Mouse (Mus musculus) lung, postnatal 14 days (tissue): Measurements from ENCODE around the gene Cdk17.
"Not testable (repeated sequence)": the region's sequence is repeated elsewhere in the genome, so short reads cannot be mapped to it uniquely, and the experiment has no call there.

Experiments used
- DNase-seq: peaks from one replicate; pipeline ENCODE4 v3.0.0; 2021

Gene Cdk17

DNA sequence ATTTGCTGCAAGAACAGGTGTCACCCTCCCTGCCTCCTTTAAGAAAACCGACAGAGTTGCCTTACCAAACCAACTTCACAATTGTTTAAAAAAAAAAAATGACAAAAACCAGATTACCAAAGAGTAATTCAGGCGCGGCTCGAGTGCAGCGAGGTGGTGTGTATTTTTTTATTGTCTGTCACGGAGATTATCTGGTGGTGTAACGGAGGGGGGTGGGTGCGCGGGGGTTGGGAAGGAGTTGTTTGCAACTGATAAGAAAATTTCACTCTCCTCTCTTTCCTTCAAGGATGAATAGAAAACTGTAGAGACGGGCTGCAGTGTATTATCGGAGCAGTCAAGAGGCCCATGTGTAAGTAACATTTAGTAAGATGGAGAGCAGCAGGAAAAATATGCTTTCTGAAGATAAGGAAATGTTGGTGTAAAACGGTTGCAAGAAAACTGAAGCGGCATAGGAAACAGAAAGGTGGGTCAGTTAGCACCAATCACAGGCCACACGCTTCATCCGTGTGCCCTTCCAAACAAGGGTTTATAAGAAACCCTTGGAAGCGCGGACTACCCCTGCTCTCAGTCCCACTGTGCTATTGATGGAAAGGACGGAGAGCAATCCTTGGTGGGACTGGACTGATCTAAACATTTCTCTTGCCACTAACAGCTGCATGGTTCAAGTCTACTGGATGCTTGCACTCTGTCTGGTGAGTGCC, 17.2 kb upstream of the Cdk17 start:
- no peak for DNase-seq

DNA sequence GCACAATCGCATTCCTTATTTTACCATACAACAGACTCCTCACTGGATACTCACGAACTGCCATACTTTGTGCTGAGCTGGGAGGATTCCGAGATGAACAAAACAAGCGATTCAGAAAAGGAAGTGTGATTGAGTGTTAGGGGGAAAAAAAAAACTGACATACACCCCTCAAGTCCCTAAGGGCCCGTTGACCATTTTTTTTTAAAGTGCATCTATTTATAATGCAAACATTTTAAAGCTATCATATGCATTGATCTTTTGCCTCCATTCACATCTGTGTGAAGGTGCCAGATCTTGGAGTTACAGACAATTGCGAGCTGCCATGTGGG, 16.7 kb upstream of the Cdk17 start:
- DNase-seq, result no peak

DNA sequence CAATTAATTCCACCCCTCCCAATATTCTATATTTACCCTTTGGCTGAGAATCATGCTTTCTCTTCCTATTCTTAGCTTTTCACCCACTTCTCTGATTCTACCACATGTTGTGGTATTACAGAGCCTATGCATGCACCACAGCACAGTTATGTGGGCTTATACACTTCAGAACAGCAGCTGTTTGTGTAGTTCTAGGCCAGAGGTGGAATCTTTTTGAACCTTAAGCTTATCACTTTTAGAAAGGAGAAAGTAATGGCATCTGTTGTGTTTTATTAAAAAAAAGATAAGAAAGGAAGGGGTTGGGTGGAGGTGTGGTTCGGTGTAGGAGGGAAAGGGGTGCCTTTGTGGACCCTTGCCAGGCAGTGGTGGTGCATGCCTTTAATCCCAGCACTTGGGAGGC, 16.1 kb upstream of the Cdk17 start:
- no peak for DNase-seq

DNA sequence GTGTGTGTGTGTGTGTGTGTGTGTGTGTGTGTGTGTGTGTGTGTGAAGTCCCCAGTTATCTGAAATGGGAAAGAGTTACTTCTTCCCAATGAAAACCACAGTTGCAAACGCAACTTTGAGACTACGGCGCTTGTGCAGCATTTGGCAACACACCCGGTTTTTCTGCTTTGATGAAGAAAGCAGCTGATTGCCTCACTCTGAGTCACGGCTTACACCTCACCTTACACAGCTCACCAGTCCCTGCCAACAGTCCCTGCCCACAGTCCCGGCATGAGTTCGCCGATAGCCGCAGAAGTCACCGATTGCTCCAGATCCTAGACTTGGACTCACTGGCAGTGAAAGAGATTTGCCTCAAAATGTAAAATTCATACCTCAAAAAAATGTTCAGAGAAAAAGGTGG, 15.6 kb upstream of the Cdk17 start:
- DNase-seq, result peak; percentile 57

DNA sequence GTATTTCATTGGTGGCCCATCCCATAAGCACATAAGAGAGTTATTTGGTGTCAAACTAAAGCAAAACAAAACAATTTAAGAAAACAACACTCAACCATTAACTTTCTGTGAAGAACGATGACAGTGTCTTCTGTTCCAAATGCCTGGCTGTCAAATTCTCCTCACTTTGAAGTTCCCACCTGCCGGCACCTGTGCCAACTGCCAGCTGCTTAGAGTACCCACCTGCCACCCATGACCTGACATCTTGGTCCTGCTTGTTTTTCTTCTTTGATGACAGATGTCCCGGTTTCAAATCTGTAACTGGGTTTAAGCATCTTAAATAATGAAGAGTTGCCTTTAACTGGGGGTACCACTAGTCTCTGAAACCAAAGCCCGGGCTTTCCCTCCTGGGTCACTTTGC, 14.1 kb upstream of the Cdk17 start:
- no peak for DNase-seq

DNA sequence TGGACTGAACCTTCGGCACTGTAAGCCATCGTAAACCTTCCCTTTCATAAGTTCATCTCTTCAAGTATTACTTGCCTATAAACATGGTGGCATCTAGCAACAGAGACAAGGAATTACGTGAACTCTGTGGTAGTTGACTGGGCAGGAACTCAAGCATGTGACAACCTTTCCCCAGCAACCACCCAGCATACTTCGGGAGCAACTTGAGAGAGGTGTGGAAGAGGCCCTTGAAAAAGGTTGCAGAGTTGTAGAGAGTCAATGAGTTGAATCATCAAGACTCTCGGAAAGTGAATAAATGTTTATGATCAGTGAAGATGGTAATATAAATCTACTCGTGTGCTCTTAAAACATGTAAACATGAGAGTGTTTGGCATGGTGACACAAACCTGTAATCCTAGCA, 13.0 kb upstream of the Cdk17 start:
- DNase-seq, result no peak

DNA sequence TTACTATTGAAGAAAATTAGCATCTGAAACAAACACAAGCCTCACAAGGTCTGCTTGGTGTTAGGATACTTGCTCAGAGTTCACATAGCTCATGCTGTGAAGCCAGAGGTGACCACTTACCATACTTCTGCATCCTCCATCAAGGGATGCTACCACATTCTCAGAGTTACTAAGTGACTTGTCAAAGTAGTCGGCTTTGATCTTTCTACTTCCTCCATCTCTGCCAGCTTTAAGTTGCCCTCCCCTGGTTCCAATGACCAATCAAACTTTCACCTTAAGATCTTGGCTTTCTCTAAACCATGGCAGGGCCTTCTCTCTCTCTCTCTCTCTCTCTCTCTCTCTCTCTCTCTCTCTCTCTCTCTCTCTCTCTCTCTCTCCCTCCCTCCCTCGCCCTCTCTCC, 11.1 kb upstream of the Cdk17 start:
- DNase-seq, result no peak

DNA sequence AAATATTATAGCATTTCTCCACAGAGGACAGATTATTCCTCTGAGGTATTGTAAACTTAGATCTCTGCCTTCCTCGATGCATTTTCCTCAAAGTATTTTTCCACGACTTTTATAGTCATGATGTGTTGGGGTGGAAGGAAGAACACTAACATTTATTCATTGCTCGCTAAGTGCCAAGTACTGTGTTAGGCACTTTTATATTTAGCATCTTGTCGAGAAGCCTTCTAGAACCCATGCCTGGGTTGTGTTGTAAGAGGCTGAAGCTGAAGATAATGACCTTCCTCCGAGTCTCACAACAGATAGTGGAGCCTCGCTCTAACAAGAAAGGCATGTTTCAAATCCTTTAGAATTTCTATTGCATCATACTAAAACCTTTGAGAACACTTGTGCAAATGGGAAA, 8.9 kb upstream of the Cdk17 start:
- DNase-seq, result no peak

DNA sequence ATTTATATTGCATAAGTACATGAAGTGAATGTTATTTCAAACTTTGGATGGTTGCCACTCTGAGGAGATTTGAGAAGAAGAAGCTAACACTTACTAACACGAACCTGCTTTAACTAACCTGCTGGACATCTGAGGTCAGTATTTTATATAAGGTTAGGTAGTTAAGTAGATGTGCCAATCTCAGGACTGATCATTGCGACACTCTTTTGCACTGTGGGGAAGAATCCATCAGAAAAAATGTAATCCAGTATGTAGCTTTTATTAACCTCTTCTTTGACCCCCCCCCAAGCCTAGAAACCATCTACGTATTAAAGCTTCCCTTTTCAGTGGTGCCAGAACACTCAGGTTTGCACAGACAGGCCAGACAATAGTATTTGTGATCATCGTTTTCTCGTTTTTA, 8.0 kb upstream of the Cdk17 start:
- DNase-seq, result no peak

DNA sequence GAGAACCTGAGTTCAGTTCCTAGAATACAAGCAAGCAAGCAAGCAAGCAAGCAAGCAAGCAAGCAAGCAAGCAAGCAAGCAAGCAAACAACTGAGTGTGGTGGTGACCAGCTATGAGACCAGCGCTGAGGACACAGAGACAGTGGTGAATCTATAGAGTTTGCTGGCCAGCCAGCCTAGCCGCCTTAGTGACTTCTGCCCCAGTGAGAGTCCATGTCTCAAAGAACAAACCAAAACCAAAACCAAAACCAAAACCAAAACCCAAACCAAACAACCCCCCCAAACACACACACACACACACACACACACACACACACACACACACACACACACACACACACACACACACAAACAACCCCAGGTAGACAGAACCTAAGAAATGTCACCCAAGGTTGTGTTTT, 7.3 kb upstream of the Cdk17 start:
- DNase-seq, result not testable (repeated sequence)

DNA sequence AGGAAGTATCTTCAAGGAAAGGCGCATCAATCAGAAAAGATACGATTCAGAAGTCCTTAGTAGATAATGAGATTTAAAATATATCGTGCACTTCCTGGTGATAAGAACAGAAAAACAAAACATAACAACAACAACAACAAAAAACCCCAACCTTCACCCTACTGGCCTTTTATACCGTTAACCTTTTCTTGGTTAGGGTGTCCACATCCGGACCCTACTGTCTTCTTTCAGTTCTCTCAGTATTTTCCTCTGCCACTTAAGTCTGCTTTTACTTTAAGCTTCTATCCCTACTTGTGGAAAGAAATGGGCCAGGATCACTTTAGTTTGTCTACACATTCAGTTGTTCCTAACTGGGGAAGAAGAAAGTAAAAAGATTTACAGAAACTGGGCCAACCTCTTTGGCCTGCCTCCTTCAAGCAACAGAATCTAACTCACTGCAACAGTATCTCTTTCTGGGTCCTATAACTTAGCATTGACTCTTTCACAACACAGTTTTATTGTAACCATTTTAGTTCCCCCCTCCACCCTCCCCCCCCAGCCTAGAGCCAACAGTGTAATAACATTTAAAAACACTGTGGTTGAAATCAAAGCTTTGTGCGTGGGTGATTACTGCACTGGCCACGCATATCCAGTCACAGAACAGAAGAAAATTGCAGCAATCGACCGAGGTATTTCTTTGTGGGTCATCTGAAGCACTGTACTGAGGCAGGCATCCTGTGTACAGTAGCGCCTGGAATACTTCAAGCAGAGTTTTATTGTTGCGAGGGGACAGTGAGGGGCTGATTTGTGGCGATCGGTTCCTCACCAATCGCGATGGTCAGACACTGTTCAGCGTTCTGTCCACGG, 801 bp upstream of the Cdk17 start:
- no peak for DNase-seq

DNA sequence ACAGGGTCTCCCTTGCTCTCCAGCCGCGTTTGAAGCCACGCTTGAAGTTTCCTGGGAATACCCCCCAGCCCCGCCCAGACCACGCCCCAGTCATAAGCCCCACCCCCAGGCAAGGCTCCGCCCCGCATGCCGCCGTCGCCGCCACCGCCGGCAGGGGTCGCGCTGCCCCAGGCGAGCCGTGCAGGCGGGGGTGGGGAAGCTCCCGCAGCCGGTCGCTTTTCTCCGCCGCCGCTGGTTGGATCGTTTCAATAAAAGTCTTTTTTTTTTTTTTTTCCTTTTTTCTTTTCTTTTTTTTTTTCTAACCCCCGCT, 223 bp upstream of the Cdk17 start:
- peak; percentile 89 for DNase-seq

DNA sequence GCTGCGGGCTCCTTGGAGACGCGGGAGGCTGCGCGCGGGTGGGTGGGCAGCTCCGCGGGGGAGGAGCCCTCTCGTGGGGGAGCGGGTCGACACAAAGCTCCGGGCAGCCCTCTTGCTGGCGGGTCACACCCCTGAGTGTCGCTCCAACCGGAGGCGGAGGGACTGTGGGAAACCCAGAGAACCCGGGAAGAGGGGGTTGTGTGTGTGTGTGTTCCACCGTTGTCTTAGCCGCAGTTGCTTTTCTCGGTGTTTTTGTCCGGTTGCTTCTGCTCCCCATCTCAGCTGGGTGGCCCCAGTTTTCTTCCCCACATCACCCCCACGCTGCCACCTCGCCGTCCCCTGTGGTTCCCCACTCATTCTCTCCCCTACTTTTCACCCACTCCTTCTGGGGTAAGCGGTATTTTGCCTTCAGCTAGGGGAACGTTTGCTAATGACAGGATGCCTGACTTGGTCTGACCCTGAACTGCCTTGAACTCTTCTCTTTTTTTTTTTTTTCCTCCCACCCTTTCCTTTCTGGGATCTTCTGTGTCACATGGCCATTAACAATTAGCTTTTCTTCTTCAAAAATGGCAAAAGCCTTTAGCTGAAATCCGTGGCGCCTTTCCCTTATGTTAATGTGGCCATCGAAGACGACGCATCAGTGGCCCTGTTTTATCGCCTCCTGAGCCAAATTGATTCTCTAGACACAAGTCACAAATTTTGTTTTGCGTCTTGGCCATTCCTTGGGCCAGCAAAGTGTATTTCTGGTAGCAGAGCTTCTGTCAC, 1.0 kb downstream of the Cdk17 start:
- DNase-seq, result peak; percentile 67

DNA sequence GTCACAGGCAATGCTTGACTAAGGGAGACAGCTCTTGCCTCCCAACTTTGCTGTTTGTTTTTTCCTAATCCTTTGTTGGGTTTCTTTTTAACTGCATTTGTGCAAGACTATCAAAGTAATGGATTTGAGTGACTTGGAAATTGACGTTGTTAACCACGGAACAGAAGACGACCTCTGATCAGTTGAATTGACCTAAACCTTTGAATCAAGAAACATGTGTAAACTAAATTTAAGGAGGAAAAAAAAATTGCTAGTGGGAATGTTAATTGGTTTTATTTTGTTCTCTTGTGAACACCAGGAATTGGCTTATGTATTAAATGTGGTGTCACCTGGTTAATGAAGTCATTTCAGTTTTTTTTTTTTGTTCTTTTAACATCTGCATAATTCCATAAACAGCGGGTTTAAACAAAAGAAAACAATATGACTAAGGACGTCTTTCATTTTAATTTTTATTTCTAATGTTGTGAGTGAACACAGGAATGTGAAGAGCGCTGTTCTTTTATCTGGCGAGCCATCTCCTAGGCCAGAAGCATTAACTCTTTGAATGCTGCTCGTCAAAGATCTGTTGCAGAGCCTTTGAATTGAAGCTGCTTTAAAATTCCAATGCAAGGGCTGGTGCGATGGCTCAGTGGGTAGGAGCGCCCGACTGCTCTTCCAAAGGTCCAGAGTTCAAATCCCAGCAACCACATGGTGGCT, 1.7 kb downstream of the Cdk17 start:
- no peak for DNase-seq

DNA sequence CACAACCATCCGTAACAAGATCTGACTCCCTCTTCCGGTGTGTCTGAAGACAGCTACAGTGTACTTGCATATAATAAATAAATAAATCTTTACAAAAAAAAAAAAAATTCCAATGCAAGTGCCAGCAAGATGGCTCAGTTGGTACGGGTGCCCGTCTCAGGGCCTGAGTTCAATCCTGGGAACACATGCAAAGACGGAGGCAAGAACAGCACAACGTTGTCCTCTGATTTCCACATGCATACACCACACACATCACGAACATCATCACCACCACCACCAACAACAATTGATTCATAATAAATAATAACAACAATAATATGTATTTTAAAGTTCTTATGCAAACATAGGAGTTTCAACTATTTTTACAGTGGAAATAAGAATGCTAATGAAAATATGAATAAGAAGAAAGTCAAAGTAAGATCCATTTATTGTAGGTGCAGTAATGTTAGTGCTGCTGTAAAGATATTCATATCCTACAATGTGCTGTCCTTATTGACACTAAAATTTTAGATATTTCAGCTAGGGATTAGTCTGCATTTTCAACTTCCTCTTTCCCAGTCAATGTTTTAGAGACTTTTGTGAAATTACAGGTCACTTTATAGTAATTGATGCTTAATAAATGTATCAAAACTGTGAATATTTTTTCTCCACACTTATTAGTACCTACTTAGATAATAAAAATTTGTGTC, 2.4 kb downstream of the Cdk17 start:
- no peak for DNase-seq

DNA sequence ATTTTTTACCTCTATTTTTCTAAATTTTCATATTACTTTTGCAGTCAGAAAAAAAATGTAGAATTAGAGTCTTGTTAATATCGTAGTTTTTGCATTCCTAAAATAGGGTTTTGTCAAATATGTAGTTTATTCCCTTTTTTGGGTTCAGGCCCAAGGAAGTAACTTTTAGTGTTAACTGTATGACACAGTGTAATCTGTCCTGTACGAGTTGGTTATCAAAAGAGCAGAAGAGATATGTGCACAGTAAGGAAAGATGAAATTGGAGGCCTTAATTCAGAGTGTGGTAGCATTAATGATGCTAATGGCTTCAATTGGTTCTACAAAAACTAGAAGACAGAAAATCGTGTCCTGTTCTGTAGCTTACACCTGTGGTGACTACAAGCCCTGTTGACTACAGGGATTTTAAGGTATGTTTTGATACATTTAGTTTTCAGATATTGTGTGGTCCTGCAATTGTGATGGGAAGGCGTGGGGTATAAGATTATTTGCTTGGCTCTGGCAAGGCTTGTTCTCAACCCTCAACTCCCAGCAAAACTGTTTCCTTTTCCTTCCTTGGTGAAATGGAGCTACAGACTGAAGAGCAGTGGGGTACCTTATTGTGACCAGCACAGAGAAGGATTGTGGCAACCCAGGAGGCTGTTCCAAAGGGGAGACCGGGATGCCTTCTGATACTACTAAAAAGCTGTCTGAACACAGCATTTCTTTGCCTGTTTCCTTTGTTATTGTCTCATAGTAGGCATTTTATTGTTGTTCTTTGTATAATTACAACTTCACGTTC, 3.2 kb downstream of the Cdk17 start:
- no peak for DNase-seq

DNA sequence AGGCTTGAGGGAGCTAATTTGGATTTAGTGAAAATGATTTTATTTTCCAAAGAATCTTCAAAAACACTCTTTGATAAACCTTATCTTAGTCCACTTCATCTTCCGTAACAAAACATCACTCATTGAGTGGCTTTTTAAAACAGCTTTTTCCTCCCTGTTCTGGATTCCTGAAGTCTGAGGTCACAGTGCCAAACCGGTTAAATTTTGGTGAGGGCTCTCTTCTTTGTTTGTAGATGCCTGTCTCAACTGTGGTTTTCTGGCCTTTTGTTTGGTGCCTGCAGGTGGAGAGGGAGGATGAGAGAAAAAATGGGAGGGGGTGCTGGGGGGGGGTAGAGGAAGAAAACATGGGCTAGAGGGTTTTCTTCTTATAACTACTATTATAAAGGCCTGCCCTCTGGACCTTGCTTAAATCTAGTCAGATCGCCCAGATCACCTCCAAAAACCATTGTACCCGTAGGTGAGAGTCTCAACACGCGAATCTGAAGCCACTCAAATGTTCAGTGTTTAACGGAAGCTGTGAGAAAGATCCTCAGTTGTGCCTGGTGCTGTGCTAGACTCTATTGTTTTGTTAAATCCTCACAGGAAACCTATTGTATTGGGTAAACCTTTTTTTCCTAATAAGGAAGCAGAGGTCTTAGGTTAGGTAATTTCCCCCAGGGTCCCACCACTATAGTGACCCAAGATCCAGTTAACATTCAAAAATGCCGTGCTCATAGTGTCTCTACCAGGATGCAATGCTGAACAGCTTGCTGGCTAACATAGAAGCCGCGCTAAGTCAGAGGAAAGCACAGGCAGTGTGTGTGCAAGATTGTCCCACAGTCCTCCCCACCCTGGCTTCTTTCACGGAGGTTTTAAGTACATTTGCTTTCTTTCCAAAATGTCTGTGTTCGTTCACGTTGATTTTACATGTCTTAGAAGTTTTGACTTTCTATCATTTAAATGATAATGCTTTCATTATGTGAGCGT, 5.0 kb downstream of the Cdk17 start:
- no peak for DNase-seq

DNA sequence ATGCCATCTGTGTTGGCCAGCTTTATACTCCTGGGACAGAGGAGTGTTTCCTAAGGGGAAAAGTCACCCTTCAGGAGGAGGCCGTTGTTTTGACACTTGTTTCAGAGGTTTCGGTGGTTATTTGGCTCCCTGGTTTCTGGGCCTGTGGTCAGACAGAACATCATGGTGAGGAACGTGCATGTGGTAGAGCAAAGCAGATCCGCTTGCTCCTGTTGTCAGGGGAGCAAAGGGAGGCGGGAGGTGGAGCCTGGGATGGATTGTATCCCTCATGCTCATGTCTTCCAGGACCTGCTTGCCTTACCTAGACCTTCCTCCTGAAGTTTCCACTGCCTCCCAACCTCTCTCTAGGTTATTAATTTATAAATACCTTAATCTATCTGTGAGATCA, 5.7 kb downstream of the Cdk17 start:
- DNase-seq, result no peak

DNA sequence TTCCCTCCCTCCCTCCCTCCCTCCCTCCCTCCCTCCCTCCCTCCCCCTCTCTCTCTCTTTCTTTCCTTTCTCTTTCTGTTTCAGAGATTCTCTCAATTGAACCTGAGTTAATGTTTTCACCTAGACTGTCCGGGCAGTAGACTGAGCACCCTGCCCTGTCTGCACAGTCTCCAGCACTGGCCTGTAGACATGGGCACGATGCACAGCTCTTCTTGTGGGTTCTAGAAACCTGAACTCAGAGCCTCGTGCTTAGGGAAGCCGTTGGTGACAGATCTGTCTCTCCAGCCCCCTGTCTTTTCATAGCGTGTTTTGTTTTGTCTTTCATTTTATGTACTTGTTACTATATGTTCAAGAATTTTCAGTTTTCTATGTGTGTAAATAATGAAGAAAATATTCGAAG, 6.6 kb downstream of the Cdk17 start:
- no peak for DNase-seq

DNA sequence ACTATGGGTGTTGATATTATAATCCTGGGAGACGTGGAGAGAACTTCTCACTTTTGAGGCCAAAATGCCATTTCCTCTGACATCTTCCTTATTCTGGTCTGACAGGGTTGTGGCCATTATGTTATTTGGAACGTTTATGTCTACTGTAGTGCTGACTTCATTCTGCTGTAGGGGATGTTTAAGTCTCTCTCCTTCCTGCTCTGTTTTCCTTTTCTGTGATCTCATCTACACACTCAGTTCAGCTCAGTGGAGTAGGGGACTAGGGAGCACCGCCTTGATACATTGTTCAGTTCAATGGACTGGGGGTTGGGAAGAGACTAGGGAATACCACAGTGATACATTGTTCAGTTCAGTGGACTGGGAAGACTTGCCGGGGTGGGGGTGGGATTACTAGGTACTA, 7.4 kb downstream of the Cdk17 start:
- DNase-seq, result no peak
